ENCODE assay signal across 12 mouse cellular contexts in the genomic region with DNA sequence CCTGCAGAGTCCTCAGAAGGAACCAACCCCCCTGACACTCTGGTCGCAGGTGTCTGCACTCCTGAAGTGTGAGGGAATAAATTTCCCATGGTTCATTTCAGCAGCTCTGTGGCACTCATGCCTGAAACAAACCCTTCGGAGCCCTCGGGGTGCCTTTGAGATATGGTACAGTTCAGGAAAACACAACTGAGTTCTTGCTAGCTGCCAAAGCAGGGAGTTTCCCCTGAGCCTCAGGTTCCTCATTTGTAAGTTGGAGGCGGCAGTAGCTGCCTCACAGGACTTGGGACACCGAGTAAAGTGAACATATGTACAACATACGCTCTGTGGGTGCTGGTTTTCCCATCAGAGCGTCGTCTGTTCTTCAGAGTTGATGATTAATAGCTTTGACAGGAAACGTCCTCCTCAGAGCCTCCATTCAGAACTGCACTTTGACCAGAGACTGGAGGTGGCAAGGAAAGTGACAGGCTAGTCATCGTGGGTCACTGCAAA. TPM values are rescaled to one million over a fixed set of nuclear protein-coding genes. Genes with fewer than 3 reads are reported as not detected.
DNase-seq lines count a peak whose midpoint lies in the region; ATAC-seq lines count a peak whose summit lies in the region.
"Had no signal": no experiment of that assay in that cellular context is flagged by ENCODE, and none has a peak within 500 bp of the region (broad histone marks: within the 10 kb centered on the region; RNA-seq: fewer than 3 reads in every experiment).

No protein-coding gene starts in this region.

- intact Hi-C loops in left cerebral cortex, postnatal 14 days (cut with DNase I), result no loop called here

- peak; percentile 24 to 31 for DNase-seq in lung, postnatal 4 days
- DNase-seq in lung, postnatal 10 days, result no peak
- peak; percentile 58 to 65 for DNase-seq in kidney, adult 8-10 months
- DNase-seq in thymus, postnatal 36 days, result peak; percentile 21 to 31
- DNase-seq in cerebellum, postnatal 36 days, result no peak
- no peak for DNase-seq in left cerebral cortex, postnatal 14 days (ENCODE audit: low spot score in 2 of 2)
- DNase-seq in right cerebral cortex, postnatal 10 days (ENCODE audit: low spot score in 2 of 2), result no peak
- DNase-seq: cerebellum, adult 8-10 months; gastrocnemius, postnatal 14 days; right cerebral cortex, postnatal 4 days had no signal

- peak; percentile 80 for ATAC-seq in megakaryocyte, adult 5-6 weeks (ENCODE audit: poor library complexity, severe bottlenecking)
- ATAC-seq: midbrain, embryonic 15.5 days had no signal

RNA-seq across cellular contexts. Expression of a gene that starts 3.9 kb away (rescaled TPM):
- 9.7 and 11.4 TPM in 2 replicates for total RNA-seq in megakaryocyte, adult 5-6 weeks (2015)
- 10.4 and 11.4 TPM in 2 replicates for total RNA-seq in megakaryocyte, adult 5-6 weeks (2017)
- total RNA-seq in left cerebral cortex, postnatal 14 days (2021), result 10 to 100 TPM in 1 of 2 experiments, 1 to 10 TPM in 1; 8.8 to 11.1 TPM

RNA-seq across cellular contexts. Expression of a gene that starts 8.1 kb away (rescaled TPM):
- total RNA-seq in megakaryocyte, adult 5-6 weeks (2015), result 2.7 and 3.7 TPM in 2 replicates
- 4.2 and 5.8 TPM in 2 replicates for total RNA-seq in megakaryocyte, adult 5-6 weeks (2017)
- 10 to 100 TPM in 1 of 2 experiments, 1 to 10 TPM in 1; 8.3 to 10.2 TPM for total RNA-seq in left cerebral cortex, postnatal 14 days (2021)

RNA-seq across cellular contexts. Expression of a gene that starts 37.8 kb away (rescaled TPM):
- total RNA-seq in megakaryocyte, adult 5-6 weeks (2015), result 4.8 and 9.1 TPM in 2 replicates
- 4.4 and 4.7 TPM in 2 replicates for total RNA-seq in megakaryocyte, adult 5-6 weeks (2017)
- 1 to 10 TPM; 2.9 to 4.3 TPM for total RNA-seq in left cerebral cortex, postnatal 14 days (2021)

RNA-seq across cellular contexts. Expression of a gene that starts 56.6 kb away (rescaled TPM):
- 22.8 and 23.3 TPM in 2 replicates for total RNA-seq in megakaryocyte, adult 5-6 weeks (2015)
- total RNA-seq in megakaryocyte, adult 5-6 weeks (2017), result 18.0 and 27.4 TPM in 2 replicates
- 1 to 10 TPM; 3.0 to 3.9 TPM for total RNA-seq in left cerebral cortex, postnatal 14 days (2021)

Comparison
In these comparisons a context has a peak if more than half of its experiments do, and no peak if none do; other contexts are left out.
1. DNase-seq: peak in lung, postnatal 4 days (2 of 2), kidney, adult 8-10 months (2 of 2) and thymus, postnatal 36 days (2 of 2); none in lung, postnatal 10 days (single experiment), cerebellum, postnatal 36 days (0 of 2), left cerebral cortex, postnatal 14 days (0 of 2) and right cerebral cortex, postnatal 10 days (0 of 2).